Mouse (Mus musculus) megakaryocyte, embryonic 14.5 days (primary cell): ENCODE results near the gene Dexi.

Experiments used
- FLI1 ChIP-seq: IDR thresholded peaks from 2 replicates; pipeline ENCODE4 v1.6.1; 2012; ENCODE audit warnings: low read length, inconsistent platforms, mixed read lengths
- GATA1 ChIP-seq: IDR thresholded peaks from 3 replicates; pipeline ENCODE4 v1.6.1; 2012; ENCODE audit warnings: mixed read lengths, low read length, inconsistent platforms, borderline replicate concordance

GRCm38 (mm10) chr16:10465011-10465681 lies 77.7 kb downstream of the Dexi start:
- TF ChIP-seq GATA1 (no peak), FLI1 (no peak)
